Mouse (Mus musculus) kidney, embryonic 16.5 days (tissue): ENCODE data around the gene Igfbp5. TPM values are rescaled to one million over a fixed set of nuclear protein-coding genes. Genes with fewer than 3 reads are reported as not detected.

ENCODE experiments used
- ATAC-seq: fragments of 200-750 bp; cut with Nextera tagmentation; 2 replicates; pipeline ENCODE4 v1.8.0; 2017; ENCODE audit warnings: moderate TSS enrichment; ENCODE audit not compliant: low FRiP score, low TSS enrichment
- H3K27ac ChIP-seq: fragments of 300-500 bp; sonication (generic); 2 replicates; pipeline ENCODE4 v1.5.1; 2014; ENCODE audit warnings: low read length
- H3K27me3 ChIP-seq: fragments of 300-500 bp; sonication (generic); 2 replicates; pipeline ENCODE4 v1.6.1; 2014; ENCODE audit warnings: low read length, control low read depth, mixed read lengths; ENCODE audit not compliant: insufficient read depth
- H3K36me3 ChIP-seq: fragments of 300-500 bp; sonication (generic); 2 replicates; pipeline ENCODE4 v1.6.1; 2014; ENCODE audit warnings: low read length, control low read depth, mixed read lengths; ENCODE audit not compliant: insufficient read depth
- H3K4me1 ChIP-seq: fragments of 300-500 bp; sonication (generic); 2 replicates; pipeline ENCODE4 v1.6.1; 2014; ENCODE audit warnings: low read length, control low read depth, mixed read lengths; ENCODE audit not compliant: insufficient read depth
- H3K4me2 ChIP-seq: fragments of 300-500 bp; sonication (generic); replicated peaks from 2 replicates; pipeline ENCODE4 v1.6.1; 2014; ENCODE audit warnings: low read depth, low read length
- H3K4me3 ChIP-seq: fragments of 300-500 bp; sonication (generic); 2 replicates; pipeline ENCODE4 v1.5.1; 2014; ENCODE audit warnings: mild to moderate bottlenecking, low read length
- H3K9ac ChIP-seq: fragments of 300-500 bp; sonication (generic); replicated peaks from 2 replicates; pipeline ENCODE4 v1.6.1; 2014; ENCODE audit warnings: low read length
- H3K9me3 ChIP-seq: fragments of 300-500 bp; sonication (generic); 2 replicates; pipeline ENCODE4 v1.6.1; 2016; ENCODE audit warnings: low read length, control low read depth
- WGBS: fragments of 180-500 bp; shearing (Covaris S2); extraction: QIAGEN DNeasy Blood & Tissue Kit; methylation state at CpG from one replicate; pipeline ENCODE4 v1.1.7; 2014; 5-methylcytosine and 5-hydroxymethylcytosine counted together
- polyA plus RNA-seq: library from polyadenylated mRNA; unstranded; fragments of >200 nt; fragmentation: Nextera tagmentation; extraction: Ambion mirVana; gene quantifications from 2 replicates; pipeline ENCODE4 v1.2.1, GENCODE M21; 2015

Igfbp5 gene
- polyA plus RNA-seq, 1 experiment from 2014 or later: 89.0 TPM

GRCm38 (mm10) chr1:72823751-72824706 lies 50.7 kb downstream of the Igfbp5 start, which contains the start of gene Igfbp2:
TSS of gene Igfbp2 (plus strand) at chr1:72824503.
- Histone ChIP-seq H3K4me2 (peak within 1 kb of the TSS; percentile 100), H3K4me1 (peaks cover 39% of the 10 kb centered on the region), H3K27ac (no peak within 1 kb of the TSS), H3K27me3 (no peaks in the 10 kb centered on the region), H3K4me3 (peak within 1 kb of the TSS; percentile 68), H3K9me3 (no peaks in the 10 kb centered on the region), H3K9ac (peak within 1 kb of the TSS; percentile 75), H3K36me3 (no peaks in the 10 kb centered on the region)
- ATAC-seq: peak; percentile 64
- 2% methylated on average over 39 of the region's 58 CpGs for whole genome bisulfite sequencing

- Histone ChIP-seq H3K4me1 (peaks cover 35% of the 10 kb centered on the region), H3K27ac (no peak overlapping the region), H3K27me3 (no peaks in the 10 kb centered on the region), H3K9ac (no peak overlapping the region), H3K4me2 (no peak overlapping the region), H3K4me3 (no peak overlapping the region), H3K9me3 (no peaks in the 10 kb centered on the region), H3K36me3 (no peaks in the 10 kb centered on the region)
- WGBS: 85% methylated on average over 10 of the region's 10 CpGs
- ATAC-seq: no peak
Observed at GRCm38 (mm10) chr1:72822893-72823292, 51.8 kb downstream of the Igfbp5 start.

GRCm38 (mm10) chr1:72819995-72820394 lies 54.7 kb downstream of the Igfbp5 start:
- H3K4me3 ChIP-seq: no peak overlapping the region
- ATAC-seq: no peak
- no peaks in the 10 kb centered on the region for H3K9me3 ChIP-seq
- no peak overlapping the region for H3K27ac ChIP-seq
- H3K4me1 ChIP-seq: peaks cover 9% of the 10 kb centered on the region
- H3K36me3 ChIP-seq: no peaks in the 10 kb centered on the region
- 91% methylated on average over 6 of the region's 6 CpGs for WGBS
- no peak overlapping the region for H3K9ac ChIP-seq
- no peak overlapping the region for H3K4me2 ChIP-seq
- H3K27me3 ChIP-seq: no peaks in the 10 kb centered on the region

DNA sequence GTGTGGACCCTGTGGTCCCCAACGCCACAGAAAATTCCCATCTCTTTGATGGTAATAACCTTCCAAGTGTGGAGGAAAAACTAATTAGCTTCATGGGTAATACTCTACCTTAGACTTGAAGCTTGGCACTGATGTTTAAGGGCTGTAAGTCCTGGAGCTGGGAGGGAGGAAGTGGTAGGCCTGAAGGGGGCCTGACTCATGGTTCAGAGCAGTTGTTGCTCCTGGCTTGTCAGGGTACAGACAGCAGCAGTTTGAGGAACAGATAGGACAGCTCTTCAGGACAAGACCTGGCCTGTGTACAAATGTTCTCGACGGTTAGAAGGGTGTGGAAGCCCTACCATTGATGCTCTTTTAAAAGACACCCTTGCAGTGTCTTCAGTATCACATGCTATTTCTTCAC lies 59.1 kb downstream of the Igfbp5 start:
- Histone ChIP-seq H3K4me3 (no peak overlapping the region), H3K27me3 (no peaks in the 10 kb centered on the region), H3K27ac (no peak overlapping the region), H3K9ac (no peak overlapping the region), H3K4me1 (peaks cover 21% of the 10 kb centered on the region), H3K4me2 (no peak overlapping the region), H3K9me3 (0 out of 2 replicates have a peak, but pooled peaks cover 4% of the 10 kb centered on the region), H3K36me3 (no peaks in the 10 kb centered on the region)
- 84% methylated on average over 3 of the region's 3 CpGs for WGBS
- no peak for ATAC-seq

DNA sequence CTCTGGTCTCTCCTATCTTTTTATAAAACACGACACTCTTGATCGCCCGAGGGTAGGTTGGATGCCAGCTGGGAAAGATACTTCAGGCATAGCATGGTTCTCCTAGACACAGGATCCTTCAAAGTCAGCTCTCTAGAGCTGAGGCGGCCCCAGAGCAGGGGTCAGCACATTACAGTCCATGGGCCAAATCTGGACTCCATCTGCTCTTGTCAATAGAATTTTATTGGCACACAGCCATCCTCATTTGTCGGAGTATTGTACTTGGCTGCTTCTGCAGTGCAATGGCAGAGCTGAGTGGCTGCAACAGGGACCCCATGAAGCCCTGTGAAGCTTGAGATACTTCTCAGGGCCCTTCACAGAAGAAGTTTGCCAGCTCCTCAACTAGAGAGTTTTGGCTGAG lies 59.5 kb downstream of the Igfbp5 start:
- H3K27me3 ChIP-seq: no peaks in the 10 kb centered on the region
- H3K9ac ChIP-seq: no peak overlapping the region
- 54% methylated on average over 5 of the region's 5 CpGs for WGBS
- no peak overlapping the region for H3K27ac ChIP-seq
- H3K36me3 ChIP-seq: no peaks in the 10 kb centered on the region
- no peak overlapping the region for H3K4me3 ChIP-seq
- 0 out of 2 replicates have a peak, but pooled peaks cover 4% of the 10 kb centered on the region for H3K9me3 ChIP-seq
- peaks cover 21% of the 10 kb centered on the region for H3K4me1 ChIP-seq
- ATAC-seq: peak; percentile 8; the same call in 1 of the 2 replicates
- H3K4me2 ChIP-seq: no peak overlapping the region

DNA sequence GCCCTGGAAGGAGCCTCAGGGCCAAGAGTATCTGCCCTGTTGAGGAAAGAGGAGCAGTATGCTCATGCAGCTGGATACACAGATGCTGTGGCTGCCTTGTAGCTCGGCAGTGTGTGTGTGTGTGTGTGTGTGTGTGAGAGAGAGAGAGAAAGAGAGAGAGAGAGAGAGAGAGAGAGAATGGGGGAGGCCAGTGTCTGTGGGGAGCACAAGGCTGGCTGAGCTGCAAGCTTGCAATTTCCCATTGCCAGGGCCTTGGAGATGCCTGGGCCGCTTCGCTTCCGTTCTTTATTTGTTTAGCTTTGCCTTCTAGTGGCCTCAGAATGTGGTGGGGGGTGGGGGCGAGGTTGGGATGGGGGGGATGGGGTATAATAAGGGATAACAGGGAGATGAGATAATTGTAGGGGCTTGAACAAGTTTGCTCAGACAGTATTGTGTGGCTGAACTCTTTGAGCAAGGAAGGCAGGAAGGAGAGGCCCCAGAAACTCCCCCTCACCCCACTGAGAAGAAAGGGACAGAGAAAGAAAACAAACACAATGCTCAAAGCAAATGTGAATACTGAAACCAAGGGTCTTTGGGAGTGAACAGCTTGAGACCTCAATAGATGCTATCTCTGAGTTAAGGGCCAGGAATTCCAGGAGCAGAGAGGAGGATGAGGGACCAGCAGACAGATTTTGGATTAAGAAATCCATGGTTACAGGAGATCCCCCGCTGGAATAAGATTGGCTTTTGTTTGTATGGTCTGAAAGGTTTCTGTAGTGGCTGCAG lies 60.9 kb downstream of the Igfbp5 start:
- 0 out of 2 replicates have a peak, but pooled peaks cover 4% of the 10 kb centered on the region for H3K9me3 ChIP-seq
- peak; percentile 58 for ATAC-seq
- no peak overlapping the region for H3K4me3 ChIP-seq
- H3K4me1 ChIP-seq: peaks cover 21% of the 10 kb centered on the region
- no peaks in the 10 kb centered on the region for H3K36me3 ChIP-seq
- 7% methylated on average over 6 of the region's 6 CpGs for WGBS
- no peak overlapping the region for H3K4me2 ChIP-seq
- H3K27ac ChIP-seq: peak overlapping the region; percentile 77
- H3K27me3 ChIP-seq: no peaks in the 10 kb centered on the region
- no peak overlapping the region for H3K9ac ChIP-seq

DNA sequence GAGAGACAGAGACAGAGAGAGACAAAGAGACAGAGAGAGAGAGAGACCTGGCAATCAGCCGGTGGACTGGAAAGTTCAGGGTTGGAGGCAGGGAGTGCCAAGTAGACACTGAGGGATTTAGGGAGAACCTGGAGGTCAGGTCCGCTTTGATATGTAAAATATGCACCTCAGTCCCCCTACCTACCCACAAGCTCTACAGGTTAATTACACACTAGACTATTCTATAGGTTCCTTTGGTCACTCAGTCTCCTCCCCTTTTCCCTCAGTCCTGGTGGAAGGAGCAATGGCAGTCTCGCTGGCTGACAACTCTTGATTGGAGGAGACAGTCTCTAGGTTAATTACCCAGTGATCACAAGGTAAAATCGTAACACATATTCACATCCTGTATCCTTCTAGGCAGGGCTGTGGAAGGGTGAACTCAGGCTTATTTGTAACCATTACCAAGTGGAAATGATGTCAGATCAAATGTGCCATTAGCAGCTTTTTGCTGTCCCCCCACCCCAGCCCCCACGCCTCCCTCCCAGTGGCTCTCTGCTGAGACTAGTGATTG lies 61.5 kb downstream of the Igfbp5 start:
- peak overlapping the region; percentile 77 for H3K27ac ChIP-seq
- WGBS: 41% methylated on average over 5 of the region's 5 CpGs
- H3K4me2 ChIP-seq: no peak overlapping the region
- 0 out of 2 replicates have a peak, but pooled peaks cover 4% of the 10 kb centered on the region for H3K9me3 ChIP-seq
- H3K36me3 ChIP-seq: no peaks in the 10 kb centered on the region
- no peak overlapping the region for H3K9ac ChIP-seq
- H3K4me3 ChIP-seq: no peak overlapping the region
- peak; percentile 21; the same call in 1 of the 2 replicates for ATAC-seq
- H3K27me3 ChIP-seq: no peaks in the 10 kb centered on the region
- H3K4me1 ChIP-seq: peaks cover 21% of the 10 kb centered on the region

DNA sequence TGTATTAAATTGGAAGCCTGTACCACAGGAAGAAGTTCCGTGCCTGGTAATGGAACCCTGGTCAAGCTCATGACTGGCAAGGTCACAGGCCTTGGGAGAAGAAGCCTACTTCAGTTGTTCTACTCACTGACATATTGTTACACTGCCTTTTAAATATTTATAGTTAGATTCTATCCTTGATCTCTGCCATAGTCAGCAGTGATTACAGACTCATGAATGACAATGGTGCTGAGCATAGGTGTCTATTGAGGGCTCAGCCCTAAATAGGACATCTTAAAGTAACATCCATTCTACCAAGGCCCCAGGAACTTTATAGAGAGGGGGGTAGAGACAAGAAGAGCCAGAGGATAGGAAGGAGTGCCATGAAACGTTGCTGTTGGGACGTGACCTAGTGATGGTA lies 63.6 kb downstream of the Igfbp5 start:
- peaks cover 25% of the 10 kb centered on the region for H3K4me1 ChIP-seq
- no peak for ATAC-seq
- no peak overlapping the region for H3K4me2 ChIP-seq
- no peaks in the 10 kb centered on the region for H3K27me3 ChIP-seq
- no peak overlapping the region for H3K4me3 ChIP-seq
- H3K9ac ChIP-seq: no peak overlapping the region
- no peaks in the 10 kb centered on the region for H3K36me3 ChIP-seq
- 0 out of 2 replicates have a peak, but pooled peaks cover 4% of the 10 kb centered on the region for H3K9me3 ChIP-seq
- WGBS: 94% methylated on average over 3 of the region's 3 CpGs
- H3K27ac ChIP-seq: no peak overlapping the region

DNA sequence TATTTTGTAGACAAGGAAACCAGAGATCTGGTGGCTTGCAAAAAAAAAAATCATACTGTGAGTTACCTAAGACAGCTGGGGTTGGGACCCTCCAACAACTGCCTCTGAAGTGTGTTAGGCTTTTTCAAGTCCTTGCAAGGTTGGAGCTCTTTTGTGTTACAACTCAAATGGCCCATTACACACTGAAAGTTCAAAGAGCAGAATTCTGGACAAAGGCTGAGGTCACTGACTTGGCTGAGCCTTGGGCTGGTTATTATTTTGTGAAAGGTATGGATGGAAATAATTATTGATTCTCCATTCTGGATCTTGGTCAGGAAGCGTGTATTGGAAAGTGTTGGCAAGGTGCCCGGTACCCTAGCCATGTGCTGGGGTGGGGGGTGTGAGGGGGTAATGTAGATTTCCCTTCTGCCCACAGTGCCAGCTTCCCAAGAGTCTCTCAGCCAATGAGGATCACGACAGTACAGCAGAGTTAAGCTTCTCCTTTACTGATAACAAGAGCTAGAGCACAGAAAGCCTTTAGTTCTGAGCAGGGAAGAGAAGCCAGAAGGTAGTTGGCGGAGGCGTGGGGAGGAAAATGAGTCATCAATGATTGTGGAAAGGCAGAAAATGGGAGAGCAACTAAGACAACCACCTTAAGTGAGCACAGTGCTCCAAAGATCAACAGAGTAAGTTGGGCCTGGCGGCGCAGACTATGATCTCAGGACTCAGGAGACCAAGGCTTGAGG lies 64.6 kb downstream of the Igfbp5 start:
- no peak overlapping the region for H3K4me2 ChIP-seq
- WGBS: 91% methylated on average over 7 of the region's 7 CpGs
- ATAC-seq: no peak

More for the DNA sequence above, 64.6 kb downstream of the Igfbp5 start:
- H3K4me1 ChIP-seq: peaks cover 26% of the 10 kb centered on the region
- 0 out of 2 replicates have a peak, but pooled peaks cover 4% of the 10 kb centered on the region for H3K9me3 ChIP-seq
- no peaks in the 10 kb centered on the region for H3K36me3 ChIP-seq
- H3K9ac ChIP-seq: no peak overlapping the region
- no peak overlapping the region for H3K27ac ChIP-seq
- H3K27me3 ChIP-seq: no peaks in the 10 kb centered on the region
- H3K4me3 ChIP-seq: no peak overlapping the region
